Mouse (Mus musculus) kidney, postnatal 14 days (tissue): ENCODE results near the gene Usp47.

ENCODE experiments used
- DNase-seq: peaks from one replicate; pipeline ENCODE4 v3.0.0; 2022; ENCODE audit warnings: mixed read lengths

Usp47 gene

DNA sequence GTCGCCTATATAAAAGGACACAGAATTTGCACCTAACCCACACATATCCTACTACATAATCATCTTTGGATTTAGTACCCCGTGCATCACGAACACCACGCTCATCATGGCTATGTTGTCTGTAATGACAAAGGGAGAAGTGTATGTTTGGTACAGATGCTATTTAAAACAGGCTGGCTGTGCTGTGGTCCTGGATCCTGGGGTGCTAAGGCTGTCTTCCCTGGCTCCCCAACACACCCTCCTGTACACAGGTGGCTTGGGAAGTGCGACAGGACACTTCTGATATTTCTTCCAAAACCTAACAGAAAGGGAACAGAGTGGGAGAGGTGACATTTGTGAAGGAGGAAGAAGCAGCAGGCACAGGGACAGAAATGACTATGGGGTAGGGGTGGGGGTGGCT is 100.3 kb downstream of the Usp47 start:
- no peak for DNase-seq

DNA sequence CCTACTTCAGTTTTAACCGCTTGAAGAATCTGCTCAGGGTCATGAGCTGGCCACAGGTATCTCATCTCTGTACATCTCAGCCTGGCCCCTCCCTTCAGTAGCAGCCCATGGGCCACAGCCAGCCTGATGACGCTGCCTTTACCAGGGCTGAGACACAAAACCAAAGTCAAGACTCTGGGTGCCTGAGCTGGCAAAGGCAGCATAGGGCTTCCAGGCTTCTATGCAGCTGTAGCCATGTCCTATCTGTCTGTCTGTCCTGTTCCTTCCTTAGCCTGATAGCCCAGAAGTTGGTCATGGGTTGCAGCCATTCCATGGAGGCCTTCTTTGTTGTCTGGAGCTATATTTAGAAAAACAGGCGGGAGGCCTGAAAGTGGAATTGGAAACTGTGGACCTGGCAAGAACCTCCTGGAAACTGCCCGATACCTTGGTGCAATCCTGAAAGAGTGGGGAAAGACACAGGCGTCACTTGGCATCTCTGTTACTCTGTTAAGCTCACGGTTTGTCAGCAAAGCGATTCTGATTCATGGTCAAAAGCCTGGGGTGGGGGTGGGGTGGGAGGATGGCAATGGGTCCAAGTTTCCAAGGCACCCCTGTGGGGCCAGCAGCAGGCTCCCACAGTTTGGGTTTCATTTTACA is 102.4 kb downstream of the Usp47 start:
- no peak for DNase-seq

DNA sequence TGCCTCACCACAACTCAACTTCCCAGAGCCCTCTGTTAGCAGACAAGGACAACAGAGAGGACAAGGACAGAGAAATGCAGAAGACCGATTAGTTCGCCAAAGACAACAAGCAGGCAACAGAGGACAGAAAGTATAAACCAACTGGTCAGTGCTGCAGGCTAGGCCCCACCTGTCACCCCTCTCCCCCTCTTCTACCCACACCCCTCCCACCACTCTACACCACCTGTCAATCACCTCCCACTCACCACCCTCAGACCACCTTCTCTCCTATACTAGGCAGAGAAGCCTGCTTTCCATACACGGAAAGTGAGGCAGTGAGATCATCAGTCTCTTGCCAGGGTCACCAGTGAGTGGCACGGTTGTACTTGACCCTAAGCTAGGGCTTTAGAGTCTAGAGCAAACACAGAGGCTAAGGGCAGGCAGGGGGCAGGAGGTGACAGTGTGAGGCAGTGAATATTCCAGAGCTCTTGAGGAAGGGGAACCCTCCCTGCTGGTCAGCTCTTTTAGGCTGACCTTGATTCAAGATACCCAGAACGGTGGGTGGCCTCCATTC is 103.9 kb downstream of the Usp47 start:
- DNase-seq, result no peak

DNA sequence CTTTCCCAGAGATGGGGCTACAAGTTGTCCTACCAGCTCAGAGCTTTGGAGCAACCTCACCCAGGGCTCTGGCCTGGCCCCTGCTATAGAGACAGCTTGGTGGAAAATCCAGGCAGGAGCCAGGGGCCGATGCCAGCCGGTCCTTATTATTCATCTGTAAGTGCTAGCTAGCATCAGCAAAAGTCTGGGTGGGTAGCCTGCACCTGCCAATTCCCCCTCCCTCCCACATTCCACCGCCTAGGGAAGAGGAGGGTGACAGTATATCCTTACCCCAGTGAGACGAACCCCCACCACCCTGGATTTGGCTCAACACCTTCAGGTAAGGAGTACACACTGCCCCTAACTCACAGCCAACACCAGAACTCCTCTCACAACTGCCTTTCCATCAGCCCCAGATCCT is 104.7 kb downstream of the Usp47 start:
- DNase-seq, result no peak

DNA sequence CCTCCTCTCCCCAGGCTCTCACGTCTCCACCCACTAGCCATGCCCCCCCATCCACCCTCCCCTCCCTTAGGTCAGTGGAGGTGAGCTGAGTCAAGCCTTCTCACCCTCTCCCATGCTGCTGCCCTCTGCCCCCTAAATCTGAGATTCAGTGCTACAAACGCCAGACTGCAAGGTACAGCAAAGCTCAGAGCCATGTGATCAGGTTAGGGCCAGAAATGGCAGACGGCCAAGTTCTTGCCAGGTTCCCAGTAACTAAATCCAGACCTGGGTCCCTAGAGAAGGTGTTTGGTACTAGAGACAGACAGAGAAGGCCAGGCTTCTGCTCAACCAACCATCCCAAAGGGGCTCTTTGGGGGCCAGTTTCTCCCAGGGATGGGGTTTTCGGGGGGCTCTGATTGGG is 105.5 kb downstream of the Usp47 start:
- DNase-seq, result peak; percentile 76

DNA sequence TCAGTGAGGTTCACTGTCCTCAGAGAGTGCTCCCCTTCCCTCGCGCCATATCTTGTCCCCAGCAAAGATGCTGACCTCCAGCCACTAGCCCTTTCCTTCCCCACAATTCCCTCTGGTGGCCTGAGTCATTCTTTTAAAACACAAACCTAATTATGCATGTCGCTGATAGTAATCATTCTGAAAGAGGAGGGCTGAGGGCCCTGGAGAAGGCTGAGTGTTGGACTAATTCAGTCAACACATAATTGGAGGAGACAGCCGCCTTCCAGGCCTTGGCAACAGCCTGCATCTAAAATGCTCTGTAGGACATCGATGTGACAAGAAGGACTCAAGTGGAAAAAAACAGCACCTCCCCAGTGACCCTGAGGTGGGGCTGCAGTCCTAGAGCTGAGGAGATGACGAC is 106.5 kb downstream of the Usp47 start:
- no peak for DNase-seq

DNA sequence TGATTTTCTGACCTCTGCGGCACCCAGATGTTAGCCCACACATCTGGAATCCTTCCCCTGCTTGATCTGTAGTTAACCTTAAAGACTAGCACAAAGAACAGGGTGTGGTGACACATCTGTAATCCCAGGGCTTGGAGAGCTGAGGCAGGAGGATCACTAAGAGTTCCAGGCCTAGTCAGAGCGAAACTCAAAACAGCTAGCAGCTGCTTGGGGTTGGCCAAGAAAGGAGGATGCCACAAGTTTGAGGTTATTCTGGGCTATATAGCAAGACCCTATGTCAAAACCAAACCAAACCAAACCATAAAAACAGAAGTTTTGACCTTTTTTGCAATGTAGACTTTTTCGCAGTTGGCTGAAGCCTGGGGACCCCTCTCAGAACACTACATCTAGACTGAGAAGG is 107.4 kb downstream of the Usp47 start:
- DNase-seq, result no peak

DNA sequence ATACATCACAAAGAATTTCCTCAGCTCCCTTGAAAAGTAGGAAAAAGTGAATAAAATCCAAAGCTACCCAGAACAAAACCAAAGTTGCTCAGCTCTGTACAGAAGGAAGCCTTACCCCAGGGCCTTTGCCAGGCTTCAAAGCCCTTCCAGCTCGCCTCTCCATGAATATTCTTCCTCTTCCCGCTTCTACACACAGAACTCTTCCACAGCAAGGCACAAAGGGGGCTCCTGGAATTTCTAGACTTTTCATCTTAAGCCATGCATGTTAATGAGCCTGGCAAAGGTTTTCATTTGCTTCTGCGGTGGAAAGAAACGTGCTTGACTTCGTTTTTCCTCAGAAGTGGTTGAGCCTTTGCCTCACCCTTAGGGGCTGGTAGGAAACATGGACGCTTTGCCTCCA is 108.7 kb downstream of the Usp47 start:
- DNase-seq, result no peak

DNA sequence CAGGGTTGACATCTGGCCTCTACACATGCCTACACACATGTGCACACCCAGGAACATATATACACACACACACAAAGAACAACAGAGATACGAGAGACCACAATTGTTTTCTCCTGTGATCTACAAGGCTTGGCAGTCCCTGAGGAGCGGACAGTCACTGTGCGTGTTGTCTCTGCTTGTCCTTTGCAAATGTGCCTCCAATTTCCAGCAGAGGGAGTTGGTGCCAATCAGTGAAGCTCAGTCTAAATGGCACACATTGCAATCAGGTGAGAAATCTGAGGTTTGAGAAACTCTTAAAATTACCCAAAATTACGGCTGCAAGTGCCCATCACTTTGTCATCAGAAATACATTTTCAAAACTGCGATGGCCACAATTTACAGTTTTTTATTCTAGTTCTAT is 110.0 kb downstream of the Usp47 start:
- DNase-seq, result no peak

DNA sequence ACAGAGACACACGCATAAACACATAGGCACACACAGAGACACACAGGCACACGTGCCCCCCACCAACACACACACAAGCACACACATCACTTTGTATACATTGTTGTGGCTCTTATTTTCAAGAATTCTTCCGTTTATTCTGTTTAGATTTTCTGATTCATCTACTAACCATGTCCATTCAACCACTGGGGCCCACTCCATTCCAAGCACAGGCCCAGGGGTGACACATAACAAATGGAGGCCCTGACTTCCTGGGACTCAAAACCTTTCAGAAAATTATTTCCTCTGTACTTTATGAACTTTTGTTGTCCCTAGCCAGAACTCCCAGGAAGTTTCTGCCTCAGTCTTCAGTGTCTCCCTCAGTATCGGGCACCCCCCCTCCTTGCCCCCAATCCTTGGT is 111.9 kb downstream of the Usp47 start:
- DNase-seq, result no peak

DNA sequence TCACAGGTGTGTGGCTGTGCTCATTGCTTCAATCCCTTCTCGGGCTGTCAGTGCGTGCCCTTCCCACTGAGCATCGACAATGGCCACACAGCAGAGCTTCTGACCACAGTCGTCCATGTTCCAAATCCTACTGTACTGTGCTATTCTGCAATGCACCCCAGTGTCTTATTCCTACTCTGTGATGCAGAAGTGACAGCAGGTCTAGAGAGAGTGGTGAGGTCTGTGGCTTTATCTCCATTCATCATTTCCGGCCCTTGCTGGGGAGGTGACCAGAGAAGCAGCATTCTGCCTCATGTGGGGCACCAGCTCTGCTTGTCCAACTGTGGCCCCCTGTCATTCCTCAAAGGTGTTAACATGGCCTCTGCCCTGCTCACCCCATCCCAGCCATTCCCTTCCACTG is 113.2 kb downstream of the Usp47 start:
- no peak for DNase-seq

DNA sequence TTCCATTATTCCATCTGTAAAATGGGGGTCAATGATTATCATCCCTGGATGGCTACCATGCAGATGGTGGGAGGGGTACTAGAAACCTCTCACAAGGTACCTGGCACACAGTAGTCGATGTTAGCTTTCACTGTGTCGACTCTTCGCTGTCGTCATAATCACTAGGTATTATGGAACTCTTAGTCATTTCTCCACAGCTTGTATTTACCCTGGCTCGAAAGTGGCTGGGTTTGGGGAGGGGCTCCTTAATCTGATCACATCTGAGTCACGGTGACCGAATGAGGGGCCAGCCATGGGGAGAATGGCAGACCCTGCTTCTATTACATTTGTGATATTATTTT is 114.8 kb downstream of the Usp47 start:
- no peak for DNase-seq

DNA sequence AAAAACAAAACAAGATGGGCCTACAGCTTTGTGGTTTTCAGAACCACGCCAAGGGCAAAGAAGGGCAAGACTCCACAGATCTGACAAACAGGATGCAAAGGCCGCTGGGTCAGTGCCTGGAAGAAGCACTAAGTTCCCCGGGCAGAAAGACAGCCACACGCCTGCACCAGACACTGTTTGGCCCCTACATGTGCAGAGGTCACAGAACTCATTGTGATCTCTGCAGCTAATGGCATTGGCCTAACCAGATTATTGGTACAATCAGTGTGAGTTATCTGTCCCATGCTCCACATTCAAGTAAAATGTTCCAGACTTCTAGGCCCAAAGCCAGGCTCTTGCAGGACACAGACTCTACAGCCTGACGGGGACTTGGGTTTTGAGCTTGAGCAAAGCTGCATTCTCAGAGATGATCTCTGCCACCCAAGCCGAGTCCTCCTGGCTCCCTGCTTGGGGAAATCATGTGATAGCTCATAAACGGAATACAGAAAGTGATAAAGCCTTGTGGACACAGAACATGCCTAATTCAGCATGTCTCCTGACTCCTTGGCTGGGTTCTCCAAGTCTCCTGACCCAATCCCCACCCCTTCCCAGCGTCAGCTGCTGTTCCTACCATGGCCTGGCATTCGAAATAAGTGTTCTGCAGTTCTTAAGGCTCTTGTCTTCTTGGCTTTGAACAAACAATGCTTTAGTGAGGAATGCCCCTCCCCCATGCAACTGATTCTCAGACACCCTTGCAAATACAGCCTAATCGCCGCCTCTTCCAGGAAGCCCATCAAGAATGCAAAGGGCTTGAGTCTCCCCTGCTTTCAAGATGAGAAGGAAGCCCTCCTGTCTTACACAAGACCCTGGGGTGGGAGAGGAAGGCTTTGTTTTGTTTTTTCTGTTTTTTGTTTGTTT is 115.5 kb downstream of the Usp47 start:
- peak; percentile 77 for DNase-seq

DNA sequence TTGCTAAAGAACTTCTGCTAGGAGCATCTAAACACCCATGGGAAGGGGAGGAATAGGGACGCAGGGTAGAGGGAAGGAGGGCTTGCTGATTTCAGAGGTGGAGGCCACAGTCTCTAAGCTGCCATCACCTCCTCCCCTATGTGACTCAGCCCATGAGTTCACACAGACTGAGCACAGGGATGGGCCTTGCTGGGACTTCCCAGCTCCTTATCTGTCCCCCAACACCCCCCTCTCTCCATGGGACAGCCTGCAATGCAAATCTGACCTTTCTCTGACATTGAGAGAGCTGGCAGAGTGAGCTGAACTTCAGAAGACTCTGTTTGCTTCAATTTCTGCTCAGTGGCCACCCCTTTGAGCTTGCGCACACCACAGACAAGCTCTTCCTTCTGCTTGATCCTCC is 117.4 kb downstream of the Usp47 start:
- no peak for DNase-seq

DNA sequence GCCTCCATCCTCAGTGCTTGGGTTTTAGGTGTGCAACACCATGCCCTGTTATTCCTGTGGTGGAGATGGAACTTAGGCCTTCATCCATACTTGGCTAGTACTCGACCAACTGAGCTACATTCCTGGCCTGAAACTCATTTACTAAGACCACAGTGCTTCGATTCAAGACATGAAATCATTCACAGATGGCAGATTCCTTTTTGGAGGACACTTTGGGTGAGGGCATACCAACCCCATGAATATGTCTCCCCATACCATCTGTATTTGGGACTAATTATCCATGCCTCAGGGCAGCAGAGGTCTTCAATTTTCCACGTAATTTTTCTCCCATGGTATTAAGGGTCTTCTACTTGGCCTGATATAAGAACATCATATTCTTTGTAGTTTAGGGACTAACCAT is 119.3 kb downstream of the Usp47 start:
- no peak for DNase-seq

DNA sequence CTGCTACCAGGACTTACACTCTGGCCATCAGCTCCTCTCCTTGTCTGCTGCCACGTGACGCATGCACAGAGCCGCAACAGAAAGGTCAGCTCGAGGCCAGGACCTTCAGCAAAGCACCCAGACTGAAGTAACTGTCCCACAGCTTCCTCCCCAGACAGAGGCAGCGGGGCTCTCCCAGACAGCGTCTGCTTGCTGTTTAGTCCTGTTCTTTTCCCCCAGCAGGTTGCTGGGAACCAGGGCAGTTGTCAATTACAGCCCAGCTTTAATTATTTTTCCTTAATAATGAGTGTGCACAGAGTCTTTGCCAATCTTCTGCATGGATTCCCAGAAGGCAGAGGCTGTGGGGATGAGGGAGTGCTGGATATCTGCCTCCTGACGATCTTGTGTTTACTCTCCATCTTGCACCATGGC is 119.8 kb downstream of the Usp47 start:
- no peak for DNase-seq

DNA sequence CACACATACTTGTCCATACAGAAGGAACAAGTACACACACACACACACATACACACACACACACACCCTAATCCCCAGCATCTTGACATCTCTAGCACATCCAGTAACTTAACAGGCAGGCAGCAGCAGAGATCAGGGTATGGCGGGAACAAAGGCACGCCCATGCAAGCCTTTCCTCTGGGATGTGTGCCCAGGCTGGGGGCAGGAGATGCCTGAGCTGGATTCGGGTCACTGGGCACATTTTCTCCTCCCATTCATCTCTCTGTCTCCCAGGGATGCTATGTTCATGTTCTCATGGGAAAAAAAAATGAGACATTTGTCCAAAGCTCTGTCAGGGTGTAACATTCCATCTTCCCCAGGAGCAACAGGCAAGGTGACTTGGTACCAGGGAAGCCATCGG is 120.7 kb downstream of the Usp47 start:
- DNase-seq, result no peak

DNA sequence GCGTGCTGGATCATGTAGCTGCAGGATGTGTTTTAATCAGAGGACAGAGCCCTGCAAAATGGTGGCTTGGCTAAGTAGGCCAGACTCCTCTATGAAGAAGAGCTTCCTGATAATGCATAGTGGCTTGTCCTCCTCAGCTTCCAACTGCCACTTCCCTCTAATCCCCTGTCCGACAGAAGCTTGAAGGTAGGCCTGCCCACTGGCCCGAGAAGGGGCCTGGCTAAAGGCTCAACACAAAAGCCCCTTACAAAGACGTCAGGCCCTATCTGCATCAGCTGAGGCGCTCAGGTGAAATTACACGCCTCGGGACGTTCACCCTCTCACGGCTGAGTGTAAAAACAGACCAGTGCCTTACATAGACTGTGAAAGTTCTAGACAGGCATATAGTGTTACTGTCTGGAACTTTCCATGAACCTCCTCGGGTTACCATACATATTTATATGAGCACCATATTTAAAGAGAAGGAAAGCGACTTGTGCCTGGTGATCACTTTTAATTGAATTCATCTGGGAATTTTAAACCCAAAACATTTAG is 121.4 kb downstream of the Usp47 start:
- DNase-seq, result no peak

DNA sequence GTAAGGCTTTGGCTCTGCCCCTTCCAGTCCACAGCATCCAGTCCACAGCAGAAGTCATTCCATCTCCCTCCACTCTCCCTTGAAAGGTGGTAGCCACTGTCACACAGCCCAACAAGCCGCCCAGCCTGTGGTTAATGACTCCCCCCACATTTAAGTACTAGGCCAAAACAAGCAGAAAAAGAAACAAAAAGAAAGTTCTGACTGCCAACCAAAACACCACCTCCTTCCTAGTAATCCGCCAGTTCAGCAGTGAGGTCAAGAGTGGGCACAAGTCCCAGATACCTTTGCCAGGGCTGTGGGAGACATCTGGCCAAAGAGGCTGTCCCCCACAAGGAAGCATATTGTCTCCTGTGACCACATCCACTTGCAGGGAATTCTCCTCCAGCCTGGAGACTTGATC is 124.7 kb downstream of the Usp47 start:
- DNase-seq, result no peak

DNA sequence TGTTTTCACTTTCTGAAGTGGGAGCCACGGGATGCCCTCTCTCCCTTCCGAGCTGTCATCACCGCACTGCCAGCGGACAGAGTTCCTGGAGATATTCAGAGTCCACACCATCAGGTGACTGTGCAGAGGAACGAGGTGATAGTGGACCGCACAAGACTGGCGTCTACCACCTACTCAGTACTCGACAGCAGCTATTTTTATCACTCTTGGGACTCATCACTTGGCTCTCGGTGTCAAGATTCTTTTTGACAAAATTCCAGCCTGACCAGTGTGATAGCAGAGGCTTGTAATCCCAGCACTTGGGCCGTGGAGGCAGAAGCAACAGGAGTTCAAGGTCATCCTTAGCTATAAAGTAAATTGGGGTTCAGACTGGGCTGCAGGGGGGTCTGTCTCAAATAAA is 125.8 kb downstream of the Usp47 start:
- DNase-seq, result no peak

DNA sequence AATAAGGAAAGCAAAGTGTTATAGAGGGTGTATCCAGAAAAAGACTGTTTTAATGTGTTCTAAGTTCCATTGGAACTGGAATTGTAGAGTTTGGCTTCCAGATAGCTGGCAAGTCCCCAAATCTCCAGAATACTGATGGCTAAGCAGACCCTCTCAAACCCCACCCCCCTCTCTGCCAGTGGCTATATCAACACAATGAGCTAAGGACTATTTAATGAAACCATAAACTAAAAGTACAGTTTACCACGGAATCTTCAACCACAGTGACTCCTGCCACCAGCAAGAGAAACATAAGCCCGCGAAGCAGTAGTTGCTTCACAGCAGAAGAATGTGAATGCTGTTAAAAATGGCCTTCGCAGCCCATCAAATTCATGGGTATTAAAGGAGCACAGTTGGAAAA is 131.1 kb downstream of the Usp47 start:
- DNase-seq, result no peak

DNA sequence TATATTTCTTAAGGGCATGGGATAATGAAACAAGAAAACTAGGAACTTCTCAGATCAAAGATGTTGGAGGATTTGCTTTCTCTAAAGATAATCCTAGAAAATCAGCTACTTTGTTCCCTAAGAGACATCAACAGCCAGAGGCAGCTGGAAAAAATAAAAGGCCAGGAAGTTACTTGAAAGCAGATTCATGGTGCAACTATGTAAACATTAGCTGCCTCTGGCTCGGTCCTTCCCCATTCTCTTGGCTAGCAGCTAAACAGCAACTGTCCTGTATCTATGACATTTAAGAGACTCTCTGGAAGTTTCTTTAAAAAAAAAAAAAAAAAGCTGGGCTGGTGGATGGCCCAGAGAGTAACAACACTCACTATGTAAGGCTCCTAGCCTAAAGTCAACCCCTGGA is 131.9 kb downstream of the Usp47 start:
- peak; percentile 34 for DNase-seq

DNA sequence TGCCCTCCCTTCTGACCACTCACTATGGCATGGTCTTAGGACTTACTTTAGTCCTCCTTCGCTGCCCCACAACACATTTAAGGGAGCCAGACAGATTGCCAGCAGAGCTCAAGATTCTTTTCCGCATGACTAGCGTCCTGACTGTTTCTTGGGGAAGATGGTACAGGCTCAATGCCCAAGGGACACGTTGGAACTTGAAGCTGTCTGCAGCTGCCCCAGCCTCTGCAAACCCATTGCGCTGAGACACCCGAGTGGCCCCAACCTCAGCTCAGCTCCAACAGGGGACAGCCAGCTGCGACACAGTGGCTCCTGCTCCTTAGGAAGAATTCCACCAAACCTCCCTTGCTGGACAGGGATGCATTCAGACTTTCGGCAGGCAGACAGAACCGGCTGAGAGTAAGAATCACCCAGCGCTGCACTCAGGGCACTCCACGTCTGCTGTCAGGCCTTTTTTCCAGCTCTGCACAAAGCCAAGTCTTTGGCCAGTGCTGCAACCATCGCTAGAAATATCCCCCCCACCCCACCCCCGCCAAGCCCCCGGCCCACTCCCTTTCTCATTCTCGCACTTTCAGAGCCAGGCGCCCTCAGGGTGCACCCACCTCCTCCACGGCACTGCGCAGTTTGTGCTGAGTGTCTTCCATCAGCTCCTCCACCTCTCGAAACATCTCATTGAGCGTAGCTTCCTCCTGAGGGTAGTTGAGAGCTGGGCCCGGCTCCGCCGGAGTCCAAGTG is 134.4 kb downstream of the Usp47 start:
- peak; percentile 27 for DNase-seq
